Mouse (Mus musculus) Muller cell, postnatal 12 days (primary cell): Measurements from ENCODE around the gene Tk1.
"Not testable (repeated sequence)": the region's sequence is repeated elsewhere in the genome, so short reads cannot be mapped to it uniquely, and the experiment has no call there.

ENCODE experiments used
- DNase-seq: peaks from one replicate; pipeline ENCODE4 v3.0.0-alpha.2; 2015; ENCODE audit errors: inconsistent ontology term

The Tk1 gene

DNA sequence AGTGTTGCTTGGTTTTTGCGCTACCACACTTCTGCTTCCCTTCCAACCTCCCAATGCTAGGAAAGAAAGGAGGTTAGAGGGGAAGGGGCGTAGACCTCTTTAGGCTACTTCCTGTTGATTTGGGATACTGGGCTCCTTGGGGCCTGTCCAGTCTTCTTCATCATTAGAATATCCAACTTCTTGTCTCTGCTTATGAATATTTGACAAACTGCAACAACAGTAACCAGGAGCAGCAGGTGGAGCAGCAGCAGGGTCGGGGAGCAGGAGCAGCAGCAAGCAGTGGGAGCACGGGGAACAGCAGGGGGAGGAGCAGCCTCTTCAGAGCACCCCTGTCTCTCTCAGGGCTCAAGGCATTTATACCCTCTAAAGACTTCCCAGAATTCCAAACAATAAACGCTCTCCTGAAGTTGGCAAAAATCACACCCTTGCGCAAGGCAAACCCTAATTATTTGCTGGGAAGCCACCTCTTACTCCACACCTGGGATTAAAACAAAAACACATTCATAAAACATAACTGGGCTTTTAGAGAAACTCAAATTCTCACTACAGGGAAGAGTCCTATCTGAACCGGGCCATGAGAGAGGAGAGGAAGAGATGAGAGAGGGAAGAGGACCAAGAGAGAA, 21.8 kb upstream of the Tk1 start:
- no peak for DNase-seq

GRCm38 (mm10) chr11:117846640-117847039, 20.7 kb upstream of the Tk1 start:
- no peak for DNase-seq

DNA sequence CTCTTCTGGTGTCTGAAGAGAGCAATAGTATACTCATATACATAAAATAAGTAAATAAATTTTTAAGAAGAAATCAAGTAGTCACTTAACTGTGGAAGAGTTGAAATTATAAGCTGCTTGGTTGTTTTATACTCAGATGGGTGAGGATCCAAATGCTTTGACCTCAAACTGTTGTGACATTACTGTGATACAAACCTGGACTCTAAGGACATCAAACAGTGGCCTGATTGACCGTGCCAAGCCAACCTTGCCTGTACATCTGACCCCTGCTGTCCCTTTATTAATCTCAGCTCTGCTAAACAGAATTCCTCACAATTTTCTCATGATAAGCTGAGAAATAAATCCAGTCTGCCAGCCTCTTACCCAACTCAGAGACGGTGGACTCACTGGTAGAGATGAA, 19.8 kb upstream of the Tk1 start:
- DNase-seq, result no peak

GRCm38 (mm10) chr11:117844997-117845396, 19.1 kb upstream of the Tk1 start:
- no peak for DNase-seq

DNA sequence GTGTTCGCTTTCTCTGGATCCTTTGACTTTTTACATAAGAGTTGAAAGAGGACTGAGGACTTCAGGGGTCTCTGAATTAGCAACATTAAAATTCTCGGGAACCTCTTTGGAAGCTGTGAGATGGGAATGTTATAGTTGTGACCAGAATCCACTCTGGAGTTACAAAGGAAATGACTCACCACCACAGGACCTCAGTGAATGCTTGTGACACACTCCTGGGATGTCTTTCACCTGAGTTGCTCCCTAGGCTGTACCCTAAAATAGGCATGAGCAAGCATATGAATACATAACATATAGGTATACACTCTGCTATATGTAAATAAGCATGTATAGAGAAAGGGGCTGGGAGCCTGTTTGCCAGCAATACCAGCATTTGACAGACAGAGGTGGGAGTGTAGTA, 17.5 kb upstream of the Tk1 start:
- DNase-seq, result peak; percentile 59

DNA sequence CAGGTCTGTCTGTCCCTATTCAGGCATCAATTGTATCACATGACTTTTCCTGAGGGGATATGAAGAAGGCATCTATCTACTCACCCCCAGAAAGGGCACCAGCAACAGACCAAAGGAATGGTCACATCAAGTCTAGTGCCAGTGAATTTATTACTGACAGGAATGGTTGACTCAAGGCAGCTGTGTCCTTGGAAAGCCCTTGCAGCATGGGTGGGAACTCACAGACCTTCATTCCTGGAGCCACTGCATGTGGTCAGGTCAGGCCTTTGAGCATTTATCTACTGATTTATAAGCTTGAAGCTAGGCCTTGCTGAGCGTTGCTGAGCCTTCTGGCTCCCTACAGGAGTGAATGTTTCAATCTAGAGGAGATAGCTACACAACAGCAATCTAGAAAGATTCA, 15.0 kb upstream of the Tk1 start:
- DNase-seq, result no peak

DNA sequence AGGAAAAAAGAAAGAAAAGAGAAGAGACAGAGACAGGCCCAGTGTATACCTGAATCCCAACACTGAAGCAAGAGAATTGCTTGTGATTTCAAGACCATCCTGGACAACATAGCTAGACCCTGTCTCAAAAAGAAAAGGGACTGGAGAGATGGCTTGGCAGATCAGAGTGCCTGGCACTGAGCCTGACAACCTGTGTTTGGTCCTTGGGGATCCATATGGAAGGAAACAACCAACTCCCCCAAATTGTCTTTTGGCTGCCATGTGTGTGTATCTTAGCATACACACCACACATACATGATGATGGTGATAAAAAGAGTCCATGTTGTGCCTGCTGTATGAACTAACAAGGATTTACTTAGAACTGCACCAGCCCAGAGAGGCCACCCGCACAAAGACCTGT, 13.1 kb upstream of the Tk1 start:
- DNase-seq, result no peak

- no peak for DNase-seq
Observed at GRCm38 (mm10) chr11:117838572-117838971, 12.7 kb upstream of the Tk1 start.

- peak; percentile 67 for DNase-seq
Observed at GRCm38 (mm10) chr11:117836306-117836705, 10.4 kb upstream of the Tk1 start.

- DNase-seq, result no peak
Observed at GRCm38 (mm10) chr11:117834086-117834485, 8.2 kb upstream of the Tk1 start.

DNA sequence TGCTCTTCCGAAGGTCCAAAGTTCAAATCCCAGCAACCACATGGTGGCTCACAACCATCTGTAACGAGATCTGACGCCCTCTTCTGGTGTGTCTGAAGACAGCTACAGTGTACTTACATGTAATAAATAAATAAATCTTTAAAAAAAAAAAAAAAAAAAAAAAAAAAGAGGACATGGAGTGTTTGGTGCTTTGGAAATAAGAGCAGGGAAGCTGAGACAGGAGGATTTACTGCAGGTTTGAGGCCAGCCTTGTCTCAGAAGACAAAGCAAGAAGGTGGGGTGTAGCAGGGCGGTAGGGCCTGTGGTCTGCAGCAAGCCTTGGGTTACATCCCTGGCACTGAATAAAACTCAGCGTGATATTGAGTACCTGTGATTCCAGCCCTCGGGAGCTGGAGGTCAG, 7.6 kb upstream of the Tk1 start:
- not testable (repeated sequence) for DNase-seq

- peak; percentile 50 for DNase-seq
Observed at GRCm38 (mm10) chr11:117832086-117832969, 6.4 kb upstream of the Tk1 start.

DNA sequence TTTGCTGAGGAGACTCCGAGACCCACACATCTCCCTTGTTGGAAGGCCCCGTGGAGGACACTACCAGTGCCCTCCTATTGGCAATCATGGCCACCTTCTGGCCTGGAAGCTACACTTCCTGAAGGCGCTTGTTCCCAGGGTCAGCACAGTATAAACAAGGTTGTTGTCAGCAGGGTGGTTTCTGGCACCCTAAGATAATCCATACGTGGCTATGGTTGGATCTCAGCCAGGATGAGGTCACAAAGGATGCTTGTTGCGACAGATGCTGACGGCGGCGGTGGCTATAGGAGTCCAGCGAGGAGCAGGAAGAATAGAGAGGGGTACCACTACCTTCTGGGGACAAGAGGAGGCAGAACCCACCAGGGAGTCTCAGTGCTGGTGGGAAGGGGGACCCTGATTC, 4.5 kb upstream of the Tk1 start:
- DNase-seq, result no peak

GRCm38 (mm10) chr11:117829671-117830215, 3.9 kb upstream of the Tk1 start:
- DNase-seq, result no peak

GRCm38 (mm10) chr11:117828888-117829604, 3.2 kb upstream of the Tk1 start:
- DNase-seq, result peak; percentile 51

GRCm38 (mm10) chr11:117828149-117828887, 2.4 kb upstream of the Tk1 start:
- peak; percentile 44 for DNase-seq

GRCm38 (mm10) chr11:117827386-117827785, 1.5 kb upstream of the Tk1 start:
- DNase-seq, result no peak

- no peak for DNase-seq
Observed at GRCm38 (mm10) chr11:117826916-117827315, 1.0 kb upstream of the Tk1 start.

DNA sequence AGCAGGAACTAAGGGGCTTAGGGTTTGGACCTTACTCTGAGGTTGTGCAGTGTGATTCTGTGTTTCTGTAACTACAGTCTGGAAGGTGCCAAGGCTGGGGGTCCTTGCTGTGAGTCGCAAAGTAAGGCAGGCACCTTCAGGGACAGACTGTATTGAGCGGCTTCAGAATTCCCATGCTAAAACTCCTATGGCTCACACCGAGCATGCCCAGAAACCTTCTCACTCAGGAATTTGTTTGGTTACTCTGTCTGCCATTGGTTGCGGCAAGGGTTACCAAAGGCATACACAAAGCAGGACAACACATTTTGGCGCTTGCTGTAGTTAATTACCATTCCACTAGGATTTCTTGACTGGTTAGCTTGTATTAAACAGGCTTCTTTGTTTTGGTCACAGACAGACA, 272 bp upstream of the Tk1 start:
- DNase-seq, result peak; percentile 75

DNA sequence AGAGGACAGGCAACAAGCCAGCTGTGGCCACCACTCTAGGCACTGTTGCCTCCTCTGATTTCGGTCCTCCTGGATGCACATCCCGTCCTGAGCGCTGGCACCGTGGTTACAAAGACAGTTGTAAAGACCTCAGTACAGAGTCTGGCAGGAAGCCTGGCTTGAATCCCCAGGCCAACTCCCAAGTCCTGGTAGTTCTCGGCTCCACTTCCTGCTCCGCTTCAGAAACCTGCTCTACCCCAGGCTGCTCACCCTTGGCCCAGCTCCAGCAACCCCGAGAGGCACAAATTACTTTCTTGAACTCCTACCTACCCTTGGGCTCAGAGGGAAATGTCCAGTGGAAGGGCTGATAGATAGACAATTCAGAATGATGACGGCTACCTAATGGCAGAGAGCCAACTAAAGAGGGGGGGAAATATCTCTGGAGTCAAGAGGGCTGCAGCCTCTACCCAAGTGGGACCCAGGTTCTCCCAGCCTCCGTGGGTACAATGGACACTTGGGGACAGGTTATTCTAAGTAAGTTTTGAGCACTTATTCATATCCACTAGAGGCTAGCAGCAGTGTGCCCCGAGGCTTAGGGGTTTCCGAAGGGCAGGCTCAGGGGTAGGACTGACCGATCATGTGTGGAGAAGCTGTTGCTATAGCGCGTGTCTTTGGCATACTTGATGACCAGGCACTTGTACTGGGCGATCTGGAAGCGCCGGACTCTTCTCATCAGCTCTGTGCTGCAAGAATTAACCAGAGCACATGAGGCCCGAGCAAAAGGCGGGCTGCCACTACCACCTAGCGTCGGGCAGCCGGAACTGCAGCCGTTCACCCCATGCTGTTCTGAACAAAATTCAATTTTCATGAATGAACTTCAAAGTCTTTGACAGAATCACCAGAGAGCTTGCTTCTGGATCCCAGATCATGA, 1.6 kb downstream of the Tk1 start:
- DNase-seq, result peak; percentile 88

GRCm38 (mm10) chr11:117823411-117823810, 2.5 kb downstream of the Tk1 start:
- DNase-seq, result no peak
